Mouse (Mus musculus) lung, embryonic 16.5 days (tissue): Measurements from ENCODE around the gene Ppp4r3a. TPM values are rescaled to one million over a fixed set of nuclear protein-coding genes. Genes with fewer than 3 reads are reported as not detected.
A peak's percentile ranks its signal among the peaks of the same experiment; 100 is the strongest.

Experiments
- ATAC-seq: fragments of 200-750 bp; cut with Nextera tagmentation; 2 replicates; pipeline ENCODE4 v1.8.0; 2017; ENCODE audit warnings: low read depth, mild to moderate bottlenecking, moderate library complexity
- H3K27ac ChIP-seq: fragments of 300-500 bp; sonication (generic); 2 replicates; pipeline ENCODE4 v1.5.1; 2014; ENCODE audit warnings: mild to moderate bottlenecking, control low read depth, low read length
- H3K27me3 ChIP-seq: fragments of 300-500 bp; sonication (generic); 2 replicates; pipeline ENCODE4 v1.6.1; 2014; ENCODE audit warnings: low read depth, low read length, mixed read lengths; ENCODE audit not compliant: control insufficient read depth, insufficient read depth
- H3K36me3 ChIP-seq: fragments of 300-500 bp; sonication (generic); 2 replicates; pipeline ENCODE4 v1.6.1; 2014; ENCODE audit warnings: low read length; ENCODE audit not compliant: control insufficient read depth, insufficient read depth
- H3K4me1 ChIP-seq: fragments of 300-500 bp; sonication (generic); replicated peaks from 2 replicates; pipeline ENCODE4 v1.6.1; 2014; ENCODE audit warnings: low read length, mixed read lengths; ENCODE audit not compliant: control insufficient read depth, insufficient read depth
- H3K4me2 ChIP-seq: fragments of 300-500 bp; sonication (generic); 2 replicates; pipeline ENCODE4 v1.6.1; 2014; ENCODE audit warnings: low read depth, low read length, control low read depth
- H3K4me3 ChIP-seq: fragments of 300-500 bp; sonication (generic); 2 replicates; pipeline ENCODE4 v1.5.1; 2014; ENCODE audit warnings: mild to moderate bottlenecking, low read length, control low read depth
- H3K9ac ChIP-seq: fragments of 300-500 bp; sonication (generic); 2 replicates; pipeline ENCODE4 v1.6.1; 2014; ENCODE audit warnings: low read length, control low read depth
- H3K9me3 ChIP-seq: fragments of 300-500 bp; sonication (generic); 2 replicates; pipeline ENCODE4 v1.6.1; 2016; ENCODE audit warnings: low read length; ENCODE audit not compliant: control insufficient read depth
- WGBS: fragments of 180-500 bp; shearing (Covaris S2); extraction: QIAGEN DNeasy Blood & Tissue Kit; methylation state at CpG from one replicate; pipeline ENCODE4 v1.1.7; 2014; 5-methylcytosine and 5-hydroxymethylcytosine counted together
- polyA plus RNA-seq: library from polyadenylated mRNA; unstranded; fragments of >200 nt; fragmentation: Nextera tagmentation; extraction: Ambion mirVana; gene quantifications from 2 replicates; pipeline ENCODE4 v1.2.1, GENCODE M21; 2015

Gene Ppp4r3a
- polyA plus RNA-seq, 1 experiment from 2014 or later, result 30.4 TPM

DNA sequence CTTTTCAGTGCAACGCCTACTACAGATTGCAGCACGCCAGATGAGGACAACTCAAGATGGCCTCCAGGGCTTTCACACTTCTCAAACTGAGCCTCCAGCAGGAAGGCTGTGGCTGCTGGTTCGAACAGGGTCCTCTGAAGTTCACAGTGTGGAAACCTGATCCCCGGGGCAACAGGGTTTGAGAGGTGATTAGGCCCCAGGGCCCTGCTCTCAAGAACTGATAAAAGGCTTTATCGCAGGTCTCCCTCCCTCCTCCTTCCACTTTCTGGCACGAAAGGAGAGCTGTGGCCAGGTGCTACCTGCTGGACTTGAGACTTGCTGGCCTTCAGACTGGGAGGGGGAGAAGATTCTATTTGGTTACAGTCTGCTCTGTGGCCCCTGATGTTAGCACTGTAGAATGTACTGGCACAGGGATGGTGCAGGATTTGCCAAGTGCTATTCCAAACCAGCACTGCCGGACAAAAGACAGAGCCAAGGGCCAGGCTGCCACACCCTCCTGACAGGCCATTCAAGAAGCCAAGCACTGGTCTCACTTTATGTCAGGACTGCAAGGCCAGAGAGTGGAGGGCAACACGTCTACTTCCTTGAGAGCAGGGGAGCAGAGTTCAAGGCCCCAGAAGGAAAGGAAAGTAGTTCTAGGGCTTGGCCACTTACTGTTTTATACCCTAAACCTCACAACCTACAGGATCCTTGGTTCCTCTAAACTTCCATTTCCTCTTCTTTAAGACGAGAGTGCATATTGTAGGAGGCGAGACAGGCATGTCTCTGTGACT, 73.2 kb downstream of the Ppp4r3a start:
- ATAC-seq, result peak; percentile 36; the same call in 1 of the 2 replicates
- no peaks in the 10 kb centered on the region for H3K9me3 ChIP-seq
- WGBS, result 40% methylated on average over 10 of the region's 10 CpGs
- H3K27ac ChIP-seq, result peak overlapping the region; percentile 53
- no peak overlapping the region for H3K4me2 ChIP-seq
- no peak overlapping the region for H3K9ac ChIP-seq
- H3K4me3 ChIP-seq, result no peak overlapping the region
- peaks cover 52% of the 10 kb centered on the region for H3K4me1 ChIP-seq
- H3K27me3 ChIP-seq, result no peaks in the 10 kb centered on the region
- H3K36me3 ChIP-seq, result no peaks in the 10 kb centered on the region

DNA sequence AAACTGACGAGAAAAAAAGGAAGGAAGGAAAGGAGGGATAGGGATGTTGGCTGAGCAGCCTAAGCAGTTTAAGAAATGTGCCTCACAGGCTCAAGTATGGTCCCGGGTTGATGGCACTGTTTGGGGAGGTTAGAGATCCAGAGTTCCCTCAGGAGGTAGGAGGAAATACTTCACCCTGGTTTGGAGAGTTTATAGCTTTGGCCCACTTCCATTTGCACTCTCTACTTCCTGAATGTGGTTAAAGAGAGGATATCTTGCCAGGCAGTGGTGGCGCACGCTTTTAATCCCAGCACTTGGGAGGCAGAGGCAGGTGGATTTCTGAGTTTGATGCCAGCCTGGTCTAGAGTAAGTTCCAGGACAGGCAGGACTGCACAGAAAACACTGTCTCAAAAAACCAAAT, 74.3 kb downstream of the Ppp4r3a start:
- H3K4me3 ChIP-seq, result no peak overlapping the region
- no peak overlapping the region for H3K4me2 ChIP-seq
- ATAC-seq, result no peak
- H3K9me3 ChIP-seq, result no peaks in the 10 kb centered on the region
- H3K4me1 ChIP-seq, result peaks cover 43% of the 10 kb centered on the region
- no peaks in the 10 kb centered on the region for H3K27me3 ChIP-seq
- no peak overlapping the region for H3K27ac ChIP-seq
- WGBS, result 77% methylated on average over 4 of the region's 4 CpGs
- H3K36me3 ChIP-seq, result no peaks in the 10 kb centered on the region
- no peak overlapping the region for H3K9ac ChIP-seq

GRCm38 (mm10) chr12:101008648-101009047, 74.9 kb downstream of the Ppp4r3a start:
- H3K36me3 ChIP-seq, result no peaks in the 10 kb centered on the region
- H3K4me1 ChIP-seq, result peaks cover 44% of the 10 kb centered on the region
- H3K27me3 ChIP-seq, result no peaks in the 10 kb centered on the region
- H3K9me3 ChIP-seq, result no peaks in the 10 kb centered on the region
- H3K27ac ChIP-seq, result peak overlapping the region; percentile 30
- no peak overlapping the region for H3K4me3 ChIP-seq
- WGBS, result 39% methylated on average over 4 of the region's 4 CpGs
- no peak overlapping the region for H3K4me2 ChIP-seq
- no peak overlapping the region for H3K9ac ChIP-seq
- ATAC-seq, result no peak

- Histone ChIP-seq H3K9ac (0 out of 2 replicates have a peak overlapping the region, but pooled peaks have one; percentile 23), H3K4me1 (peaks cover 46% of the 10 kb centered on the region), H3K27ac (peak overlapping the region; percentile 30; the same call in 1 of the 2 replicates), H3K4me3 (no peak overlapping the region), H3K9me3 (no peaks in the 10 kb centered on the region), H3K36me3 (no peaks in the 10 kb centered on the region), H3K27me3 (no peaks in the 10 kb centered on the region), H3K4me2 (no peak overlapping the region)
- ATAC-seq, result 0 out of 2 replicates have a peak, but pooled peaks have one; percentile 8
- WGBS, result 32% methylated on average over 10 of the region's 10 CpGs
Measured at GRCm38 (mm10) chr12:101007968-101008481, 75.5 kb downstream of the Ppp4r3a start.

- H3K9me3 ChIP-seq, result no peaks in the 10 kb centered on the region
- no peak overlapping the region for H3K4me2 ChIP-seq
- 56% methylated on average over 9 of the region's 9 CpGs for WGBS
- H3K36me3 ChIP-seq, result no peaks in the 10 kb centered on the region
- H3K4me1 ChIP-seq, result peaks cover 45% of the 10 kb centered on the region
- peak overlapping the region; percentile 23; the same call in 1 of the 2 replicates for H3K9ac ChIP-seq
- no peak overlapping the region for H3K4me3 ChIP-seq
- H3K27ac ChIP-seq, result no peak overlapping the region
- H3K27me3 ChIP-seq, result no peaks in the 10 kb centered on the region
- ATAC-seq, result no peak
Measured at GRCm38 (mm10) chr12:101007427-101007826, 76.1 kb downstream of the Ppp4r3a start.

DNA sequence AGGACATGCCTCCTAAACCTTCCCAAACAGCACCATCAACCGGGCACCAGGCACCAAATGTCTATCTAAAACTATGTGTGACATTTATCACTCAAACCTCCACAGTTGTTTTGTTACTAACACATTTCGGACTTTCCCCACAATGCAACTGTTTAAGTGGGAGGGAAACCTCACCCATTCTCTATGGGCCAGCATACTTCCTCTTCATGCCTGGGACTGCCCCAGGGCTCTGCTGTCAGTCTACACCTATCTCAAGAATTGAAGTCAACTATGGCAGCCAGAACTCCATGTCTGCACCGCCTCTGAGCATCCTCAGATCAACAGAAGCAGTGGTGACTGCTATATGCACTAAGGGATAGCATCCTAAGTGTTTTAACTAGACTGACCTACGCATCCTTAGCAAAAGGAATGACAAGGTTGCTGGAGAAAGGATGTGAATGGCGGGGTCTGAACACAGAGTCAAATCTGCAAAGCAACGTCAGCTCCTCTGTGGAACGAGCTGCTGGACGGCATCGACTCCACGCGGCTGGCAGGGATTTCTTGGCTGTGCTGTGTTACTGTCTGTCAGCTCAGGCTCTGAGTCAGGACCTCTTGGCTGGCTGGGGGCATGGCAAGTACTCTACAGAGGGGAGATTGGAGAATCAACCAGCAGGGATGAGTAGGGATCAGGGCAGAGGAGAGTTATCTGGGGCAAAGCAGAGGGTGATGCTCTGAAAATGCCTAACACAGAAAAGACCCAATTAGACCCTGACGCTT, 77.7 kb downstream of the Ppp4r3a start:
- Histone ChIP-seq H3K4me1 (peaks cover 41% of the 10 kb centered on the region), H3K27me3 (no peaks in the 10 kb centered on the region), H3K4me3 (no peak overlapping the region), H3K9ac (no peak overlapping the region), H3K4me2 (no peak overlapping the region), H3K36me3 (no peaks in the 10 kb centered on the region), H3K27ac (no peak overlapping the region), H3K9me3 (no peaks in the 10 kb centered on the region)
- 75% methylated on average over 12 of the region's 12 CpGs for WGBS
- ATAC-seq, result no peak

DNA sequence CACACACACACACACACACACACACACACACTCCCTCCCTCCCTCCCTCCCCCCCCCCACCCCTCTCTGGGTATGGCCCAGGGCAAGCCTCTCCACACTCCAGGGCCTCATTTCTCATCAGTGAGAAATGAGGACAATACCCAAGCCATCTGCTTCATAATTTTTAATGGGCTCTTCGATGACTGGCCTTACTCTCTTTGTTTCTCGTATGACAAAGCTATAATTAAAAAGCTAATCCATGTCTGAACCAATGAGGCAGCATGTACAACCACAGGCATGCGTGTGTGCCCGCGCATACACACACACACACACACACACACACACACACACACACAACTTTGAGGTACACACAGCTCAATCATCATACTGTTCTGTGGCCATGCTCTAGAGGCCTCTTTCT, 78.5 kb downstream of the Ppp4r3a start:
- no peak overlapping the region for H3K4me3 ChIP-seq
- H3K9ac ChIP-seq, result no peak overlapping the region
- WGBS, result 91% methylated on average over 5 of the region's 5 CpGs
- peaks cover 37% of the 10 kb centered on the region for H3K4me1 ChIP-seq
- H3K9me3 ChIP-seq, result no peaks in the 10 kb centered on the region
- ATAC-seq, result no peak
- H3K36me3 ChIP-seq, result no peaks in the 10 kb centered on the region
- H3K4me2 ChIP-seq, result no peak overlapping the region
- no peaks in the 10 kb centered on the region for H3K27me3 ChIP-seq
- no peak overlapping the region for H3K27ac ChIP-seq

DNA sequence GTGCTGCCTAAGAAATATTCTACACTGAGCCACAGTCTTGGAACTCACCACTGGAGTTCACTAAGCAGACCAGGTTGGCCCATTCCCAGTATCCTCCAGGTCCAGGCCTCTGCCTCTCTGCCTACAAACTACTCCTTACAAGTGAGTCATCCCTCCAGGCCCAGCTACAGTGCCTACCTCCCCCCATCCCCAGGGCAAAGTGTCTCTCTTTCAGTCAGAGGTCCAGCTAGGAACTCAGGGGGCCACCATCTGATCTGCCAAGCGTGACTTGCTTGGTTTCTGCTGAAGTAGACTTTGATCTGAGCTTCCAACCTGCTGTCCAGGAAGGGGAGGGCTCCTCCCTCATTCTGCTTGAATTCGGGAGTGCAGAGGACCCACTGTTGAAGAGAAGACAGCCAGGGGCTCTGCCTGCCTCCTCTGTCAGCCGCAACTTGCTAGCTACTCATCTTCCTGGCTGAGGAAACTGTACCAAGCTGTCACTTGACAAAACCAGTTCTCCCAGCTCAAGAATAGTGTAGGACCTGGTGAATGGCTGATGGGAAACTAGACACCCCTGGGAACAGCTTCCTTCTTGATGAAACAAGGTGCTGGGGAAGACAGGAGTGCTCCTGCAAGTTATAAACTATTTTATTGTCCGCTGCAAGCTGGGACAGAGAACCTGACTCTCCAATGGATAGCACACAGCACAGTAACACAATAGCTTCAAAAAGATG, 80.5 kb downstream of the Ppp4r3a start:
- Histone ChIP-seq H3K4me3 (no peak overlapping the region), H3K9ac (no peak overlapping the region), H3K27me3 (no peaks in the 10 kb centered on the region), H3K36me3 (no peaks in the 10 kb centered on the region), H3K27ac (no peak overlapping the region), H3K4me2 (no peak overlapping the region), H3K9me3 (no peaks in the 10 kb centered on the region), H3K4me1 (peaks cover 44% of the 10 kb centered on the region)
- 37% methylated on average over 4 of the region's 4 CpGs for WGBS
- ATAC-seq, result no peak
